Mouse (Mus musculus): ENCODE results near the gene Clptm1. TPM values are rescaled to one million over a fixed set of nuclear protein-coding genes. Genes with fewer than 3 reads are reported as not detected.
A peak's percentile ranks its signal among the peaks of the same experiment; 100 is the strongest.

Clptm1 gene
- 100 to 1,000 TPM; 144 to 151 TPM for total RNA-seq (2021)

DNA sequence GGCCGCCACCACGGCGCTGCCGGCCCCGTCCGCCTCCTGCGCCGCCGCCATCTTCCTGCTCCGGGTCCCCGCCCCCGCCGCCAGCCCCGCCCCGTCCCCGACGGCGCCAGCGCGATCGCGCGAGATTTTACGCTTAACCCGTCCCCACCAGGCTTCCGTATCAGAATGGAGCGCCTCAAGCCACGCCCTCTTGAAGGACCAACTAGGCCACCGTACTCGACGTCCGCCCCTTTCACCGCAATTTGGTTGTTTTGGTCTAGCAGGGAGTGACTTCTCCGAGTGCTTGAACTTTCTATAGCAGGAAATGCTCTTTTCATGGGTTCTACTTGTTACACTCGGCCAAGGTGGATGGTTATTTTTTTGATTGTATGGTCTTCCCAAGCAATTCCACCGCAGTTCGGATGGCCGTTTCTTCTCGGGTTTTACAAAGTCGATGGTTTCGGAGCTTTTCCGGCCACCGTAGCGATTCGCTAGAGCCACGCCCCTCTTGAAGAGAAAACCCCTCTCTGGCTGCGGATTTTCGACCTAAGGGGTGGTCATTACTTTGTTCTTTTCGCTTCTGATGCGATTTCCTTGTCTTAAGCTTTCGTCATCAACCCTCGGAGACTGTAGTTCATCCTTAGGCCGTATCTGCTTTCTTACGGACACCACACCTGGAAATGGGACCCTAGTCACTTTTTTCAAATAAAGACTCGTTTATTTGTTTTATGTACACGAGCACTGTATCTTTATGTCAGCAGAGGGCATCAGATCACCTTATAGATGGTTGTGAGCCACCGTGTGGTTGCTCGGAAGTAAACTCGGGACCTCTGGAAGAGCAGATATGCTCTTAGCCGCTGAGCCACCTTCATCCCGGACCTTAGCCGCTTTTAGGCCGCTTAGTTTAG is at the start of gene Clptm1:
Clptm1 (minus strand) TSS at position 79 of the 887 bp plus-strand sequence.
- intact Hi-C loops (cut with DNase I) = loop anchor here (1.0 kb wide), 3 partner anchors 36 to 50 kb away; partner anchors contain the start of genes Relb and Tomm40
- DNase-seq (ENCODE audit: low spot score in 2 of 2) = peak; percentile 97 to 98

DNA sequence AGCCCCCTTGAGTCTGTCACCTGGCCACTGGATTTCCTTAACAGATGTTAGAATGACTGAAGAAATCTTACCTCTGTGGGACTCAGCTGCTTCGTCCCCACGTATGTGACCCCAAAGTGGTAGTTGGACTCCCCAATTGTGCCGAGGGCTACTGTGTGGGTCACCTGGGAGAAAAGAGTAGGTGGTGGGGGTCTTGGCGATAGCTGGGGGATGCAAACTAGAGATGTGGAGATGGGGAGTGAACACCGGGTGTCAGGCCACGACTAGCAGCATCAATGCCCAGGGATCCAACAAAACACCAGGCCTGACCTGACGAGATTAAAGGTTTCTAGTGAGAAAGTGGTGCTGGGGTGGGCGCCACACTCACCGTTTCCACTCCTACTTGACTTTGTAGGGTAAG is 48.8 kb upstream of the Clptm1 start:
- no peak for DNase-seq (ENCODE audit: low spot score in 2 of 2)
- intact Hi-C loops (cut with DNase I) = loop anchor here (2.0 kb wide), 1 partner anchor 45 kb away; no protein-coding TSS in a partner anchor

DNA sequence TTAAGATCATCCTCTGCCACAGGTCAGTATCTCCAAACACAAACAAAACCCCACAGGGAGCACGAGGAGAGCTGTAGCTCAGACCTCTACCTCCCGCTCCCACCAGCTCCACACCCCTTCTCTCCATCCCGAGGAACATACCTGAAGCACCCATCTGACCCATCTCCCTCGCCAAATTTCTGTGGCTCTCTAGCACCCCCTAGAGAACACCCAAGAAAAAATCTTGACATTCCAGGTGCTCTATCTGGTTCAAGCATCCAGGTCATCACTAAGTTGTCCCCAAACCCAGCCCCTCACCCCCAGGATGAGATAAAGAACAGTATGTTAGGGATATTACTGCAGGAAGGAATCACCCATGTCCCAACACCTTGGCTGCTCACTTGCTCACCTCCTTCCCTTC is 48.4 kb upstream of the Clptm1 start:
- no peak for DNase-seq (ENCODE audit: low spot score in 2 of 2)
- intact Hi-C loops (cut with DNase I) = loop anchor here (2.0 kb wide), 1 partner anchor 44 kb away; no protein-coding TSS in a partner anchor

DNA sequence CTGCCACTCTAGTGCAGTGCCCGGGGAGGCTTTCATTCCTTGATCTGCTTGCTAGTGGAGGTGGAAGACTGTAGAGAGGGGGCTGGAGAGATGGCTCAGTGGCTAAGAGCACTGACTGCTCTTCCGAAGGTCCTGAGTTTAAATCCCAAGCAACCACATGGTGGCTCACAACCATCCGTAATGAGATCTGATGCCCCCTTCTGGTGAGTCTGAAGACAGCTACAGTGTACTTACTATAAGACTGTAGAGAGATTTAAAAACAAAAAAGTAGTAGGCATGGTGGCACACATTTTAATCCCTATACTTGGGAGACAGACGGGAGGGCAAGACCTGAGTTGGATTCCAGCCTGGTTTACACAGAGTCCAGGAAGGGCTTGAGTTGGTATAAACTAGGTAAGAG is 47.6 kb upstream of the Clptm1 start:
- DNase-seq (ENCODE audit: low spot score in 2 of 2) = peak in 1 of 2 experiments; percentile 55
- intact Hi-C loops (cut with DNase I) = loop anchor here (2.0 kb wide), 1 partner anchor 44 kb away; no protein-coding TSS in a partner anchor

DNA sequence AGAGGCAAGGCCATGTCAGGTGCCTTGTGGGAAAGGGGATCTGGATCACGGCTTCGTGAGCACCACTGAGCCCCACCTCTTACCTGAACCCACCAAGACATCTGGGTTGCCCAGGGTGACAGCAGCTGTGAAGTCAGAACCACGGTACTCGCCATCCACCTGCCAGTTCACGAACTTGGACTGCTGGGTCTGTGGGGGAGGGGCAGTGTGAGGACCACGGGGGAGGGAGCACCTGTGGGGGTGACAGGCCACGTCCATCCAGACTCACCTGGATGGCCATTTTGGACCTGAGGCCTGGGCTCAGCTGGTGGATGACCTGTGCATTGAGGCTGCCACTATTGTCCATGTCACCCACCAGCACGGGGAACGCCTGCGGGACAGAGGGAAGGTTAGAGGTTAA is 45.8 kb upstream of the Clptm1 start:
- intact Hi-C loops (cut with DNase I) = no loop called here
- DNase-seq (ENCODE audit: low spot score in 2 of 2) = no peak

DNA sequence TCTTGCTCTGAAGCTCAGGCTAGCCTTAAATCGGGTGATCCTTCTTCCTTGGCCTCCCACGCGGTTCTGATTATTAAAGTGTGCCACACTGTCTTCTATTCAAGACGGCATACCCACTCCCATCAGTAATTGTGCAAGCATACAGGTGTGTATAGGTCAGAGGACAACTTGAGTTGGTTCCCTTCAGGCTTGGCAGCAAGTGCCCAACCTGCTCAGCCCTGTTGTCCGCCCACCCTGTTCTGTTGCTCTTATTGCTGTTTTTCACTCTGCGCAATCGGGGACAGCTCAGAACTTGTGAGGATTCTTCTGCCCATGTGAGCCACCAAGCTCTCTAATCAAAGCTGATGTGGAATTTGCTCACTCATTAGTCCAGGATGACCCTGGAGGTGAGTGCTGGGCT is 40.4 kb upstream of the Clptm1 start:
- intact Hi-C loops (cut with DNase I) = no loop called here
- no peak for DNase-seq (ENCODE audit: low spot score in 2 of 2)

DNA sequence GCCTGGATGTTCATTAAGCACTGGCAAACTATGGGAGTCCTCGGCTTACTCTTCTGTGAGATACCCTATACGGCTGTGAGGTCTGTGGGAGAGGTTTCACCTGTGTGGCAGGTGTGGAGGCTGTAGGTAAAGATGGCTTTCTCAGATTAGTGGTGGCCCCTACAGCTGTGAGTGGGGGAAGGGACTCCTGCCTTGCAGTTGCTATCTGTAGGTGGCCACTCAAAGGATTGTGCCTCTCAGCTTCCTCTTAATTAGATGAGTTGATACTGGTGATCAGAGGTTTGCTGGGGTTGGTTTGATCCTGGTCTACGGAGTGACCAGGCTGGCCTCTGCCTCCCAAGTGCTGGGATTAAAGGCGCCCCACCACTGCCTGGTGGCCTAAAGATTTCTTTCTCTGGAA is 39.6 kb upstream of the Clptm1 start:
- DNase-seq (ENCODE audit: low spot score in 2 of 2) = no peak
- intact Hi-C loops (cut with DNase I) = loop anchor here (5.0 kb wide), 1 partner anchor 297 kb away; no protein-coding TSS in a partner anchor

DNA sequence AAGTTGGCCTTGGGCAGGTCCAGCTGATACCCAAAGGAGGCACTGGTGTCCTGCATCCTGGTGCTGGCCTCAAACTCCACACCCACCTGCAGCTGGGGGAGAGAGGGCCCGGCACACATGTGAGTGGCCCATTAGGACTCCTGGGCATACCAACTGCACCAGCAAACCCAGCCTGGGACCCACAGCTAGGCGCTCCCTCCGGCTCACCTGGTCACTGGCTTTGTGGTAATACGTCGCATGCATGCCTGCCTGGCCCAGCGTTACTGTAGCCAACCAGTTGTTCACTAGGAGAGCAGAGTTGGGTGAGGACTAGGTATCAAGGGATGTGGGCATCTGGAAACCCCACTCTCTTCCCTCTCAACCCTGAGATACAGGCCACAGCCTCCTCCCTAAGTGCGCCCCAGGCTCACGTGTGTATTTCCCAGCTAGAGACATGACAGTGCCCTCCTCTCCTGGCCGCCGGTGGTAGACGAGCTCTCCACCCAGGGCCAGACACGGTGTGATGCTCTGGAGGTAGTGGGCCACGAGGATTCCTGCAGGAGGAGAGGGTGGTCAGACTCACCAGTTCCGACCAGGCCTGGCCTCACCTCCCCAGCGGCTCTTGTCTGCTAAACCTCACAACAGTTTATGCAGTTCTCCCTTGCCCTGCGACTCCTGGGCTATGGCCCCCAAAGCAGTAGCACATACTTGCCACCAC is 38.2 kb upstream of the Clptm1 start:
- intact Hi-C loops (cut with DNase I) = loop anchor here (5.0 kb wide), 1 partner anchor 296 kb away; no protein-coding TSS in a partner anchor
- DNase-seq (ENCODE audit: low spot score in 2 of 2) = no peak

DNA sequence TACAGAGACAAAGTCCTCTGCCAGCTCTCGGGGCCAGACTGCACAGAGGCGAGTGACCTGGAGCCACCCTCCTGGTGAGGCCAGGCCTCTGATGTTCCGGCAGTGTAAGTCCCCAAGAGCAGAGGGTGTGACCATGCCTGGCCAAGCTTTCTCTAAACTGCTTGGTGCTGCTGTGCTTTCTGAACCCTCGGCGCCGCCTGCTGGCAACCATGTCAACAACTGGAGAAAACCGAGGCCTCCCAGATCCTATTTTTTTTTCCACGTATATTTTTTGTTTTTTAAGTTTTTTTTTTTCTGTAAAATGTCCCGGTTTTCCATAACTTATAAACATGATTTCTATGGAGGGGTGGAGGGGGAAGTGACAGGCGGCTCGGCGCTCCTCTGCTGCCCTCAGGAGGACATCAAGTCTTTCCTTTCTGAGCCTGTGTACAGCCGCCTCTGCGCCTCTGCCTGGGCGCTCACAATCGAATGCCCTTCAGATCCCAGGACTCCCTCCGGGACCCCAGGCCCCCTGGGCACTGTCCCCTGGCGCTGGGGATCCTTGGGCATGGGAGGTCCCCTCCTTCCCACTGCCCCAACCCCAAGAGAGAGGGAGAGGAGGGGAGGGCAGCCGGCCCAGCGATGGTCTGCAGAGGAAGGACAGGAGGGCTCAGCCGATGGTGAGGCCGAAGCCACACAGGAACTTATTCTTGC is 36.4 kb upstream of the Clptm1 start:
- peak; percentile 57 to 73 for DNase-seq (ENCODE audit: low spot score in 2 of 2)
- intact Hi-C loops (cut with DNase I) = loop anchor here (1.0 to 5.0 kb wide), 2 partner anchors 36 to 294 kb away; partner anchors contain the start of gene Clptm1

DNA sequence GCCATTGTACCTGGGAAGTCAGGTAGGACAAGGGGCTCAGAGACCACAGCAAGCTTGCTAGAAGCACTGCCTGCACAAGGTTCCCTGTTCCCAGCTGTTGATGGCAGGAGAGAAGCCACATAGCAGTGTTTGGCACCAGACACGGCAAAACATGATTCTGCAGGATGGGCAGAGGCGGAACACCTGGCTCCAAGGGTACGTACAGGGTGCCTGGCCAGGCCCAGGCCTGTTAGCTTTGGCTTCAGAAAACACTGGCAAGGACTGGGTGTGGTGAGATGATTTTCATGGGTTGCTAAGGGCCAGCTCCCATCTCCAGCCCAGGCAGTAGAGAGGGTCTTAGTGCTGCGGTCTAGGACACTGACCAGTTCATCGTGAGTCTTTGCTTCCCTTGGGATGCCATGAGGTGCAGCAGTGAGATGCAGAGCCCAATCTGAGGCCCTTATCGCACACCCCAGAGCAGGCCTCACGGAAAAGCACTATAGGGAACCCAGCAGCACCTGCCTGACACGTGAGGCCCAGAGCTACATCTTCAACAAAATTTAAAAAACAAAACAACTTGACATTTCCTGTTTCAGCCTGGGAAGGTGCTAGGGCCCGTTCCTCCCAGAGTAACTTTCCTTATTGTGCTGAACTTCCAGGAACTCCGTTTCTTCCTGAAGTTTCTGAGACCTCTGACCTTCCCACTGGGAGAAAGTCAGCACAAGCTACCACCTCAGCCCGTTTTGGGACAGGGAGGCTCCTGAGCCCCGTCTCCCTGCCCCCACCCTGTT is 35.7 kb upstream of the Clptm1 start:
- DNase-seq (ENCODE audit: low spot score in 2 of 2) = no peak
- intact Hi-C loops (cut with DNase I) = loop anchor here (1.0 to 5.0 kb wide), 2 partner anchors 35 to 293 kb away; partner anchors contain the start of gene Clptm1

DNA sequence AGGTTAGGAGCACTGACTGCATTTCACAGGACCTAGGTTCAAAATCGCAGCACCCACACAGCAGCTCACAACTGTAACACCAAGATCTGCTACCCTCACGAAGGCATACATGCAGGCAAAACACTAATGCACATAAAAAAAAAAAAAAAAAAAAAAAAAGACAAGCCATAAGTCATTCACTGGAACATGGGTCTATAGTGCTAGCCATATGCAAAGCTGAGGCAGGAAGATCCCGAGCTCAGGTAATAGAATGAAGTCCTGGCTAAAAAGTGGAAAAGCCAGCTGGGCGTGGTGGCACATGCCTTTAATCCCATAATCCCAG is 35.0 kb upstream of the Clptm1 start:
- intact Hi-C loops (cut with DNase I) = loop anchor here (1.0 to 5.0 kb wide), 2 partner anchors 30 to 292 kb away; no protein-coding TSS in a partner anchor
- no peak for DNase-seq (ENCODE audit: low spot score in 2 of 2)

DNA sequence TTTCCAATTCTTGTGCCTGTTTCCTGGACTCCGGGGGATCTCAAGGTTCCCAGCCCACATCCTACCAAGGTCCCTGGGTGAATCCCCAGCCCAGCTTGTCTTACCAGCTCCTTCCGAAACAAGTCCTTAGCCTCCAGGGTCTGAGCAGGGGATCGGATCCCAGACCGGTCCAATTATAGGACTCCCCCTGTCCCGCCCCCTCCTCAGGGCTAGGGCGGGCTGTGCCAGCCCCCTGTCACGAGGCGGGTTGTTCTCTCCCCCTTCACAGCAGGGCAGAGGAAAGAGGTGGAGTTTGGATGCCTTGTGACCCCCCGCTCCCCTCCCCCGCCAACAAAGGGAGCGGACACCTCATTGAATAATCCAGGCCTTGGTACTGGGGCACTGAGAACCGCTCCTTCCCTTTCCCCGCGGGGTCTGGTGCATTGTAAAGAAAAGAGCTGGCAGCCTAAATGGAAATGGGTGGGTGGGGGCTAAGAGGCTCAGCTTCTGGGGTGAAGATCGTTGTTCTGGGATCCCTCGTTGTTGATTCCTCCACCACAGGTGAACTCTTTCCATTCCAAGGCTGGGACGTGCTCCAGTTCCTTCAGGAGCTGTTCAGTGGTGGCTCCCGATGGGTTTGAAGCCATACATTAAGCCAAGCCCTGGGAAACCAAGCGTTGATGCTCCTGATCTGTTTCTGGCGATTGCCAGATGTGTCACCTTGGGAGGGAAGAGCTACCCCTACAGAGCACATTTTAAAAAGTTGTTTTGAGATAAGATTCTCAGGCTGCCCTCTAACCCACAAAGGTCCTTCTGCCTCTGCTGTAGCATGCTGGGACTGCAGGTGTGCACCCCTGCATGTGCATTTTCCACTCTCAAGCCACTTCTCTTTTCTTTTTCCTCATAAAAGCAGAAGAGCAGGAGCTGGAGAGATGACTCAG is 34.3 kb upstream of the Clptm1 start, which contains the start of gene Apoe:
Apoe (minus strand) TSS at position 282 of the 920 bp plus-strand sequence.
- intact Hi-C loops (cut with DNase I) = loop anchor here (1.0 kb wide), 1 partner anchor 30 kb away; no protein-coding TSS in a partner anchor
- peak; percentile 44 to 72 for DNase-seq (ENCODE audit: low spot score in 2 of 2)

DNA sequence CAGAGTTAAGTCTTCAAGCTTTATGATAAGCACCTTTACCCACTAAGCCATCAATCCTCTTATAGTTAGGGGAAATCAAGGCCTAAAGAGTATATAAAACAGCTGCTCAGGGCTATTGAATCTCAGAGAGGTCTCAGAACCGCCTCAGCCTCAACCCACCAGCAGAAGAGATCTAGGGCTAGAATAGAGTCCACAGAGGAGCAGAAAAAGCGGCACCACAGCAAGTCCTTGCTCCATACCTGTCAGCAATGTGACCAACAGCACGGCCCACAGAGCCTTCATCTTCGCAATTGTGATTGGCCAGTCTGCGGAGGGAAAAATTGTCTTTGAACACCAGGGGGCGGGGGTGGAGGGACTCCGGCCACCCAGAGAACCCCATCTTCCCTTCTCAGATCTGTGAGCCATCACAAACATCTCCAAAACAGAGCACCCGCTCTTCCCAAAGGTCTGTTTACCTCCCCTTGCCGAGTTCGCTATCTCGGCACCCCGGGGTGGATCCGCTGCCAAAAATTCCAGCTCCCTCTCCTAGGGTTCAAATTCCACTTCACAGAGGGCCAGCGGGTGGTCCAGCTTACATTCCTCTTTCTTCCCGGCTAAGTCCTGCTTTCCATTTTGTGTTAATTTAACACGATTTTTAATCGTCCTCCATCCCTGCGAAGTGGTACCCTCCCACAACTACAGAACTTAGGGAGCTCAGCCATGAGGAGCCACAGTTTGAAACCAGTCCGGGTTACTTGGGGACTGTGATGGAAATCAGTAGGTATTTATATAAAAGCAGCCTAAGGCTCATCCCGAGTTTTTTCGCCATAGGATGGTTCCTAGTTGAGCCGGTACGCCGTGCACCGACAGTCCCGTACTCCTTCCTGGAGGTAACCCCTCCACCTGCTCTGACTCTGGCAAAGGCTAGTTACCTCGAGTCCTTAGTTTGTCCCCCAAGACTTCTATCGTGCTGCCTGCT is 33.4 kb upstream of the Clptm1 start:
- no peak for DNase-seq (ENCODE audit: low spot score in 2 of 2)
- intact Hi-C loops (cut with DNase I) = no loop called here

DNA sequence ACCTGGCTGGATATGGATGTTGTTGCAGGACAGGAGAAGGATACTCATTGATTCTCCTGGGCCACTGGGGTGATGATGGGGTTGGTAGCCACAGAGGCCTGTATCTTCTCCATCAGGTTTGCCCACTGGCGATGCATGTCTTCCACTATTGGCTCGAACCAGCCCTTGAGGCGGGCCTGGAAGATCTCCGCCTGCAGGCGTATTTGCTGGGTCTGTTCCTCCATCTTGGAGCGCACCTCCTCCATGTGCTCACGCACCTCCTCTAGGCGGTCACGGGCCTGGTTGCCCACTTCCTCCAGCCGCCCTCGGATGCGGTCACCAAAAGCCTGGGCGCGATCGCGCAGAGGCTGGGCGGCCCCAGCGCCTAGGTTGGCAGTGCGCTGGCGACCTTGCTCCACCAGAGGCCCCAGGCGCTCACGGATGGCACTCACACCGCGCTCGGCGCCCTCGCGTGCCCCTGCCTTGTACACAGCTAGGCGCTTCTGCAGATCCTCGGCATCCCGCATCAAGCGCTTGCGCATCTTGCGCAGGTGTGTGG is 31.6 kb upstream of the Clptm1 start:
- intact Hi-C loops (cut with DNase I) = no loop called here

DNA sequence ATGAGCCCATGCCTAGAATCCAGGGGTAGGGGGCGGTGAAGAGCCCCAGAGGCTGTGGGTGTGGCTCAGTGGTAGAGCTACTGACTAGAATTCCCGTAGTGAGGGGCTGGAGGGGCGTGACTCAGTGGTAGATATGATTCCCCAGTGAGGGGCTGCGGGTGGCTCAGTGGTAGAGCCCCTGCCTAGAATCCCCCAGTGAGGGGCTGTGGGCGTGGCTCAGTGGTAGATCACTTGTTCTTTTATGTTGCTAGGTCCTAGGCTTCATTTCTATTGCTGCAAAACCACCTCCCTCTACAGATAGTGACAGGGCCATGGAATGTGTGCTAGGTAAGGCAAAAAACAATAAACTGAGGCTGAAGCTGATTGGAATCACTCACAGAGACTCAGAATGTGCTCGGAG is 31.0 kb upstream of the Clptm1 start:
- intact Hi-C loops (cut with DNase I) = no loop called here
- no peak for DNase-seq (ENCODE audit: low spot score in 2 of 2)

More for the DNA sequence above, 31.6 kb upstream of the Clptm1 start:
- DNase-seq (ENCODE audit: low spot score in 2 of 2) = no peak

DNA sequence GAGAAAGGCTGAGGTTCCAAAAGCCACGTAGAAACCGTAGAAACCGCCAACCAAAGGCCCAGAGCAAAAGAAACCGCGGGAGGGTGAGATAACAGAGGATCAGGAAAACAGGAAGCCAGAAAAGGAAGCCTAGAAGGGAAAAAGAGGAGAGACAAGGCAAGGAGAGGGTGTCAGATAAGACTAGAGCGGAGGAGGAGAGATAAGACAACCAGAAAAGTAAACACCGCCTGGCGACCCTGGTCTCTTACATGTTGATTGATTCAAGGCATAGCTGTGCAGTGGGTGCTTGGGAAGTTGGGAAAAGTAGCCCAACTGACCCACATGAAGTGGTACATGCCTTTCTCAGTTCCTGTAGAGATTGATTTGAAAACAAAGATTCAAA is 30.4 kb upstream of the Clptm1 start:
- intact Hi-C loops (cut with DNase I) = no loop called here

More for the DNA sequence above, 30.4 kb upstream of the Clptm1 start:
- DNase-seq (ENCODE audit: low spot score in 2 of 2) = no peak

Data from left cerebral cortex, postnatal 25 days (tissue).